Mouse (Mus musculus): Measurements from ENCODE around the gene Zcchc2.
A peak's percentile ranks its signal among the peaks of the same experiment; 100 is the strongest.

Zcchc2 gene

DNA sequence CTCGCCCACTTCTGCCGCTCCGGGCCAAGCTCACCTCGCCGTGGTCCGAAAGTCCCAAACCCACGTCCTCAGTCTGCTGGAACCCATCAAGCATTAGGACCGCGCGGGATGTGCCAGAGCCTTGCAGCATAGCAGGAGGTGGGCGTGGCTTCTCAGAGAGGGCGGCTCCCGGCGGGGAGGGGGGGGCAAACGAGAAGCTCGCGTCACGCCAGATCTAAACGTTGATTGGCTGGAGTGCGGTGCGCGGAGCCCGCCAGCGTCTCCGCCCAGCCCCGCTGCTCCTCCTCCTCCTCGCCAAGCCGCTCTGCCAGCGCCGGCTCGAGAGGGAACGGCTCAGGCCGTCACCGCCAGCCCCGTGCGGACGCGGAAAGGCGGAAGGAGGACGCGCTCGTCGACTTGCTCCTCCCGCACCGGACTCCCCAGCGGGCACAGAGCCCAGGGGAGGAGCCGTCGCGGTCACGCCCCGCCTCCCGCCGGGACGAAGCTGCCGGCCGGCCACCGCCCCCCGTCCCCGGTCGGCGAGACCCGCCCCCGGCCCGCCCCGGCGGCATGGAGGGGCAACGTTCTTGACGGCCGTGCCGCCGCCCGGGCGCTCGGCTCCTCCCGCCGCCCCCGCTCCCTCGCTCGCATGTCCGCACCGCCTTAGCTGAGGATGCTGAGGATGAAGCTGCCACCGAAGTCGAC, at the start of gene Zcchc2:
Gene Zcchc2 (plus strand): TSS at position 269 of the 684 bp plus-strand sequence.
- peak; percentile 98 to 99 for DNase-seq (ENCODE audit: low read depth in 2 of 2, low spot score in 2 of 2)

- DNase-seq (ENCODE audit: low read depth in 2 of 2, low spot score in 2 of 2): no peak
Measured at GRCm38 (mm10) chr1:105944927-105945580, 45.2 kb upstream of the Zcchc2 start.

- DNase-seq (ENCODE audit: low read depth in 2 of 2, low spot score in 2 of 2): no peak
Measured at GRCm38 (mm10) chr1:105946581-105947540, 43.3 kb upstream of the Zcchc2 start.

- no peak for DNase-seq (ENCODE audit: low read depth in 2 of 2, low spot score in 2 of 2)
Measured at GRCm38 (mm10) chr1:105948352-105948751, 41.9 kb upstream of the Zcchc2 start.

- DNase-seq (ENCODE audit: low read depth in 2 of 2, low spot score in 2 of 2): no peak
Measured at GRCm38 (mm10) chr1:105953588-105953987, 36.6 kb upstream of the Zcchc2 start.

- DNase-seq (ENCODE audit: low read depth in 2 of 2, low spot score in 2 of 2): no peak
Measured at GRCm38 (mm10) chr1:105954047-105954446, 36.2 kb upstream of the Zcchc2 start.

GRCm38 (mm10) chr1:105956057-105956456, 34.1 kb upstream of the Zcchc2 start:
- no peak for DNase-seq (ENCODE audit: low read depth in 2 of 2, low spot score in 2 of 2)

DNA sequence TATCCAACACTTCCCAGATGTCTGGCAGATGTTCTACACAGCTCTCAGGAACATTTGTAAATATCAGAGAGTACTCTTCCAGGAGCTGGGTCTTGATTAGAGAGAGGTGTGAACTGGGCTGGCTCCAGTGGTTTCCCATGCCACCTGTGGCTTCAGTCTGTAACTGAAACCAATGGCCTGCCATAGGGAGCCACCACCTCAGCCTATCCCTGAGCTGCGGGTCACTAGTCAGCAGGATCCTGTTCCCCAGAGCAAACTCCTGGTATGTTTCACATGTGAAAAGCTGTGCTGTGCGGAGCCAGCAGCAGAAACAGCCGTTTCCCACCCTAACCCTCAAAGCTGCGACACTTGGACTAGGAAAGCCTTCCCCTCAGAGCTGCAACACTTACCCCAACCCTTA, 28.7 kb upstream of the Zcchc2 start:
- DNase-seq (ENCODE audit: low read depth in 2 of 2, low spot score in 2 of 2): no peak

DNA sequence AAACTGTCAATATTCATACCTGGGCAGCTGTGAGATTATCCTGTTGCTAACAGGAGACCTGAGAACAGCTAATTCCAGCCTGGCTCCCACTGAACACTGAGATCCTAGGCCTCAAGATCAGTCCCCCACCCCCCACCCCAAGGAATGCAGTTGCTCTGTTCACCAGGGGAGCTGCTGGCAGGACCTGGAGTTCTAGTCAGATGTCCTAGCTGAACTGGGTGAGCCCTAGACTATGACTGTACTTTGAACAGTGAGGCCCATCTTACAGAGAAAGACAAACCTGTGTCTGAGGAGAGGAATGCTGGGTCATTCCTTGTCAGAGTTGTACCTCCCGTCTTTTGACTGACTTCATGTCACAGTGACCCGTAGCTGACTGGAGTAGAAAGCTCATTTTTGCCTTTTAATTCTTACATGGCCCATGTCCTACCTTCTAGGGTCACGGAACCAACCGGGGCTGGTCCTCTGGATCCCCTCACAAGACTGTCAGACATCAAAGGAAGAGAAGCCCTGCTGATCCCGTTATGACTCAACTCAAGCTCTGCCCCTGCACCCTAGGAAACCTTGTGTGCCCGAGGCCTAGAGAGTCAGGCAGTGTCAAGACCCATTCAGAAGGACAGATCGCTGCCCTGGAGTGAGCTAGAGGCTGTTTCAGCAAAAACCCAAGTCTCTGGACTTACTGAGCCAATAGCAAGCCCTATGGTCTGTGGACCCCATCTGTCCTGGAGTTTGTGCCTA, 28.0 kb upstream of the Zcchc2 start:
- DNase-seq (ENCODE audit: low read depth in 2 of 2, low spot score in 2 of 2): no peak

- no peak for DNase-seq (ENCODE audit: low read depth in 2 of 2, low spot score in 2 of 2)
Measured at GRCm38 (mm10) chr1:105962852-105963251, 27.4 kb upstream of the Zcchc2 start.

DNA sequence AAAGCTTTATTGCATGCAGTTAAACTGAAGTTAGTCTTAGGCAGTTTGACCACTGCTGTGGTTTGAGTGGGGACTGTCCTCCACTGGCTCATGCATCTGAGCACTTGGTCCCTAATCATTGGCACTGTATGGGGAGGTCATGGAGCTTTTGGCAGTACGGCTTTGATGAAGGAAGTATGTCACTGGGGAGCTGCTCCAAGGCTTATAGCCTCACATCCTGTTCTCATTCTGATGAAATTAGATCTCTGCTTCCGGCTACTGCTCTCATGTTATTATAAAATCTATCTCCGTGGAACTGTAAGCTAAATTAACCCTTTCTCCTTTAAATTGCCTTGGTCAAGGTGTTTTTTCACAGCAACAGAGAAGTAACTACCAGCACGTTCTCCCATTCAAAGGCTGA, 25.7 kb upstream of the Zcchc2 start:
- no peak for DNase-seq (ENCODE audit: low read depth in 2 of 2, low spot score in 2 of 2)

- DNase-seq (ENCODE audit: low read depth in 2 of 2, low spot score in 2 of 2): no peak
Measured at GRCm38 (mm10) chr1:105965189-105965588, 25.0 kb upstream of the Zcchc2 start.

DNA sequence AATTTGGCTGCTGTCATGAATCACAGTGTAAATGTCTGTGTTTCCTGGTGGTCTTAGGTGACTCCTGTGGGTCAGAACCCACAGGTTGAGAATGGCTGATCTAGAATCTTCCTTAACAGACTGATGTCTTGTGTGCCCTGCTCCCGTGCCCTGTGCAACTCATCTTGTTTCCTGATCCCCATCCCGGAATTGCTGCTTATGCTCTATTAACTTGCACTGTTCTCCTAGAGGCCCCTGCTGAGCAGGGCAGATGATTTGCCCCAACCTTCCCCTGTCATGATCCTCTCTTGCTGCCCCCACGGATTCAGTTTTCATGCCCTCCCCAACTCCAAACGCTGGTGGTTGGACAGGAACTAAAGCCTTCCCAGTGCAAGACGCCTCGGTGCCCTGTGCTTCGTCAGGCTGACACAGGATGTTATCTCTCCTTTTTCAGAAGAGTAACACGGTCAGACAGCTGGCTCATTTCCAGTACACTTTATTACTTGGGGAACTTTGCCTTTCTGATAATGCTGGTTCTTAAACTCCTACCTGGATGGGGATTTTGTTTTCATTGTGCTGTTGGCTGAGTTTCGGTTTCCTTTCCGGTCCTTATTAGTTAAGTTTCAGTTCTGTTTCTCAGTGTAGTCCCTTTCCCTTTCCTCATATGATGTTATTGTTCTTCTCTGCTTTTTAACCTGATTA, 18.6 kb upstream of the Zcchc2 start:
- peak; percentile 18 to 33 for DNase-seq (ENCODE audit: low read depth in 2 of 2, low spot score in 2 of 2)

DNA sequence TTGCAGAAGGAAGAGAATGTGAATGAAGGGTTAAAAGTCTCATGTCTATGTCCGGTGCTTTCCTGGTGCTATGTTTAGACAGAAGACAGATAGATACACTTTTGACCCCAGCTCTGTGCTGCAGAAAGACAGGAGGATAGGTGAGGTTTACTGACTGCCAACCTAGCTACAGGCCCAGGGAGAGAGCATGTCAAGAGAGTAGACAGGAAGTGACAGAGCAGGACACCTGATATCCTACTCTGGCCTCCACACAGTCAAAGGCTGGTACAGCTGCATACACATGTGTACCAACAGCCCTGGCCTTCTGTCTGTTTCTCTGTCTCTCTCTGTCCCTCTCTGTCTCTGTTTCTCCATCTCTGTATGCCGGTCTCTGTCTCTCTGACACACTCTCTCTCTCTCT, 16.2 kb upstream of the Zcchc2 start:
- DNase-seq (ENCODE audit: low read depth in 2 of 2, low spot score in 2 of 2): no peak

DNA sequence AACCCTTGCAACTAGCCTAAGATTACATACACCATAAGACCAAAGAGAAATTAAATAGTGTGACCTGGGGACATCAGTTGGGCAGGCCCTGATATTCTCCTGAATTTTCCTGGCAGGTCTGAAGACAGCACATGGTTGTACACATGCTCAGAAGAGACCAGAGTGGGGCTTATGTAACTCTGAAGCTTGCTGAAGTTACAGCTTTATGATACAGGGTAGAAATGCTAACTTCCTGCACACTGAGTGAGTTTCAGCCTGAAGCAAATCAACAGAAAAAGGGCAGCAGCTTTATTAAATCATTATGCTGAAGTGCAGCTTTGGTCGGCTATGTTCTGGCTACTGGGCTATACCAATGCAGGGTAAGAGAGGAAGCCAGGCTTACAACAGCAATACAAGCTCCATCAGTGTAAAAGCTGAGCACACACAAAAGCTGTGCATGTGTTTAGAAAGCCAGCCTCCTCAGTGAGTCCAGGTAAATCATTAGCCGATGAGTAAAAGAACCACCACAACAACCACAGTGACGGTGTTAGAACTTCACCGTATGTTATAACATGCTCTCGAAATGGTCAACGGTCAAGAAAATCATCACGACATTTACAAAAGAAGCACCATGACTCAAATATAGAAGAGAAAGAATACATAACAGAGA, 12.6 kb upstream of the Zcchc2 start:
- no peak for DNase-seq (ENCODE audit: low read depth in 2 of 2, low spot score in 2 of 2)

- DNase-seq (ENCODE audit: low read depth in 2 of 2, low spot score in 2 of 2): peak; percentile 13 to 26
Measured at GRCm38 (mm10) chr1:105980849-105981610, 9.2 kb upstream of the Zcchc2 start.

DNA sequence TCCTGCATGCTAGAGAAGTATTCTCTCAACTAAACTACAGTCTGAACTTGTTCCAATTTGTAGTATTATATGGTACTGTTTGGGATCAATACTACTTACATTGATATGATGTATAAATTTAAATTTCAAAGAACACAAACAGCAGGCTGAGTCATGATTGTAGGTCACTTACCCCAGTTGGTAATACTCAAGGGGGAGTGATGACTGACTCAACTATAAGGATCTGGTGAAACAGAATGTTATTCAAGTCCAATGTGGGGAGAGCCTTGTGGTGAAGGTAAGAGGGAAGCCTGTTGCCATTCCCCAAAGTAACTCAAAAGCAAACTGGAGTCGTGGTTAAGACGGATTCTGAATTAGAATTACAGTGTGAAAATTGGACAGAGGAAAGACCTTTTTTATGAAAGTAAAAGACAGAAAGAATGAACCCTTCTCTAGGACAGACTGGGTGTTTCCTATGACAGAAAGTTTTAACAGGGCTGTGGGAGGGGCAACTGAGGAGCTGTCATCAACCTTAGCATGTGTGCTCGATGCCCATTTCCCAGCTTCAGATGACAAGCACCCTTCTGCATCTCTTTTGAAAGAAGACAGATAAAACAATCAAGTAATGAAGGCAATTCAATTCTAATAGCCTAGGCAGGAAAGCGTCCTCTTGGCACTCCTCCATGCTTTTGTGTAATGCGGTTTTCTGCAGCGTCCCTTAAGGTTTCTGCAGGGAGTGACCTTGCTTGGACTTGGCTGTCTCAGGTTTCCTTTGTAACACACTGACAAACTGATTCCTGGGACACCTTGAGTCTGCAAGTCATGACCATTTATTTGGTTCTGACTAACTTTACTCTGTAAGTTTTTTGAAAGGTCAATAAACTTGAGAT, 7.5 kb upstream of the Zcchc2 start:
- no peak for DNase-seq (ENCODE audit: low read depth in 2 of 2, low spot score in 2 of 2)

DNA sequence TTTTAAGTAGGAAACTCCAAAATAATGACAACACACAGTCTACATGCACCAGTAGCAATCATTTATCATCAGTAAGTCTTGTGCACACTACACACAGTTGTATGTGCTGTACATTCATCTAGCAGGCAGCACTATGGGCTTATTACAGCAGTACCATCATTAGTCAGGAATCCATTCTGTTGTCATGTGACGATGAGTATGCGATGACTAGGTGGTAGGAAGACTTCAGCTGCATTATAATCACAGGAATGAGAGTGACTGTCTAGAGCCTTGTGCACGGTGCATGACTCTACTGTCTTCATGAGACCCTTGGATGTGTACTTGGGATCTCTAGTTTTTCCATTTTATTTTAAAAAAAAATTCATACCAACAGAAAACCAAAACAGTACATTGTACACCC, 6.0 kb upstream of the Zcchc2 start:
- no peak for DNase-seq (ENCODE audit: low read depth in 2 of 2, low spot score in 2 of 2)
